Mouse (Mus musculus): ENCODE data around the gene Ankrd27.

- TF ChIP-seq TAL1 (IDR thresholded peaks at IDR 0.05; ENCODE audit: low read length): no peak
- TF ChIP-seq GATA1 (IDR thresholded peaks at IDR 0.05; ENCODE audit: low read length): no peak
Measured at GRCm38 (mm10) chr7:35586055-35586905, at the start of gene Ankrd27.
